Mouse (Mus musculus) monocyte, adult 2 months (primary cell): ENCODE data around the gene Ap1m2.
"Not testable (repeated sequence)": the region's sequence is repeated elsewhere in the genome, so short reads cannot be mapped to it uniquely, and the experiment has no call there.

Source experiments
- DNase-seq, 2 experiments: peaks; one replicate each; pipeline ENCODE4 v3.0.0; 2022; ENCODE audit warnings: low spot score in 2 of 2, low read depth in 1 of 2

The Ap1m2 gene

DNA sequence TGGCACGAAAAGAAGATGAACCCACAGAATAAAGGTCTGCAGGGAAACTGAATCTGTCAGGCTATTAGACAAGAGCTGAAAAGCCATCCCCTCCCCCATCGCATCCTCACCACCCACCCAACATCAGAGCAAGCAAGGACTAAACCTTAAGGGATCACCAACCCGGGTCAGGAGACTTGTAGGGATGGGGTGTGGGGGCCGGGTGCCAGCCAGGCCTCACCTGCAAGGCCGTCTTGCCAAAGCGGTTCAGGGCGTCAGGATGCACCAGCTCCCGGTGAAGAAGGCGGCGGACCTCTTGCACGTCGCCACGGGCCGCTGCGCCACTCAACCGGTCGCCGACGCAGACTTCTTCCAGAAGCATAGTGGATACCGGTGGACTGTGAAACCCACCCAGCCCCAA is 21.5 kb downstream of the Ap1m2 start:
- no peak for DNase-seq

- DNase-seq: no peak
Measured at GRCm38 (mm10) chr9:21289337-21289671, 22.8 kb downstream of the Ap1m2 start.

- DNase-seq: peak in 1 of 2 experiments; percentile 14
Measured at GRCm38 (mm10) chr9:21288404-21289336, 23.5 kb downstream of the Ap1m2 start.

GRCm38 (mm10) chr9:21287571-21288402 is 24.4 kb downstream of the Ap1m2 start, which contains the start of gene Kri1:
Kri1 (minus strand) TSS chr9:21287969.
- peak; percentile 97 to 98 for DNase-seq

DNA sequence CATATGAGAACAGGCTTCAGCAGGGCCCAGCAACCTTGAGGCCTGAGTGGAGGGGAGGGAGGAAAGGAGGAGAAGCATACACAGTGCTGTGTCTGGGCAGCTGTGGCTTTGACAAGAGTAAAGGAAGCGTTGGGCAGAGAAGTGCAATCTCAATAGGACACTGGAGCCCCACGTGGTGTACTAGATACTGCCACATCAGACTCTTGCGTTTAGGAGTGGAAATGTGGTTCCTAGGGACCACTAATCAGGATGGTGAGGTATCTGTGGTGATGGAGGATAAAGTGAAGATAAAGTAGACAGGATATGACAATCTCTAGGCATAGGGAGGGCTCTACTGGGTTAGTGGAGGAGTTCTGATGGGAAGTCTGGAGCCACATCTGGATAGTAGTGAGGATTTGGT is 25.4 kb downstream of the Ap1m2 start:
- no peak for DNase-seq

GRCm38 (mm10) chr9:21283994-21284393 is 28.1 kb downstream of the Ap1m2 start:
- no peak for DNase-seq

- DNase-seq: no peak
Measured at GRCm38 (mm10) chr9:21283591-21283990, 28.5 kb downstream of the Ap1m2 start.

DNA sequence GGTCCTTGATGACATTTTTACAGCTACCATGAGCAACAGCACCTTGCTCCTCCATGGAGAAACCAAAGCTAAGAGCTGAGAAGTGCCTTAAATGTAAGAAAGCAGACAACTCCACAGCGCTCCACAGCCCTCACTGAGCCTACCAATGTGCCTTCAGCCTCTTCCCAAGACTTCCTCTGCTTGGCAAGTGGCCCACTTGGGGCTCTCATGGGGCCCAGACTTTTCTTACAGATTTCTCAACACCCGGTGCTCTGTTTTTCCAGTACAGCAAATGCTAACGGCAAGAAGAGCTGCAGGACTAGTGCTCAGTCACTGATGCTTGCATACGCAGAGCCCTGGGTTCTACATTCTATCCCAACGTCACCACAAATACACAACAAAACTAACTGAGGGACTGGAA is 34.4 kb downstream of the Ap1m2 start:
- DNase-seq: no peak

GRCm38 (mm10) chr9:21276307-21276706 is 35.8 kb downstream of the Ap1m2 start:
- no peak for DNase-seq

- DNase-seq: no peak
Measured at GRCm38 (mm10) chr9:21275727-21276126, 36.4 kb downstream of the Ap1m2 start.

DNA sequence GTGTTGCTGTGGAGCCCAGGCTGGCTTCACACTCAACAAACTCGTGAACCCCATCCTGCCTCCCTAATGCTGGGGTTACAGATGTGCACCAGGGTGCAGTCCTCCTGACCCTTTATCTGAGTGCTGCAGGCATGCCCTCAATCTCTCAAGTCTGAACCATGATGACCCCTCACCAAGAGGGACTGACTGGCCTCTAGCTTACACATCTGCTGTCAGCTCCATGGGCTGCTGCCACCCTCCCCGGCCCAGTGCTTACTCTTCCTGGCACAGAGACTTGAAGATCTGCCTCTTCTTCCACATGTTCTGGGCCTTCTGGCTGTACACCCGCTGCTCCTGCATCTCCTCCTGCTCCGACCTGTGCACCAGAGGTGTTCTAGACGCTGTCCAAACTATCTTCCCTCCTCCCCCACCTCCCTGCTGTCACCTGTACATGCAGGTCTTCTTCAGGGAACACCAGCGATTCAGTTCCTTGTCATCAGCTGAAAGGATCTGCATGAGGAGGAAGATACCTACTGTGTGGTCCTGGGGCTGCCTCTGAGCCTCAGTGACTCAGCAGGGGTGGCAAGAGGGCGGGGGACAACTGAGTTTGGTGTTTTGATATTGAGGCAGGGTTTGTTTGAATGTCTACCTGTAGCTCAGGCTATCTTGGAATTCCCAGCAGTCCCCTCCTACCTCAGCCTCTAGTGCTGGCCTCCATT is 37.0 kb downstream of the Ap1m2 start:
- DNase-seq: no peak

- DNase-seq: no peak
Measured at GRCm38 (mm10) chr9:21274336-21274735, 37.8 kb downstream of the Ap1m2 start.

GRCm38 (mm10) chr9:21273520-21274228 is 38.5 kb downstream of the Ap1m2 start:
- DNase-seq: no peak

DNA sequence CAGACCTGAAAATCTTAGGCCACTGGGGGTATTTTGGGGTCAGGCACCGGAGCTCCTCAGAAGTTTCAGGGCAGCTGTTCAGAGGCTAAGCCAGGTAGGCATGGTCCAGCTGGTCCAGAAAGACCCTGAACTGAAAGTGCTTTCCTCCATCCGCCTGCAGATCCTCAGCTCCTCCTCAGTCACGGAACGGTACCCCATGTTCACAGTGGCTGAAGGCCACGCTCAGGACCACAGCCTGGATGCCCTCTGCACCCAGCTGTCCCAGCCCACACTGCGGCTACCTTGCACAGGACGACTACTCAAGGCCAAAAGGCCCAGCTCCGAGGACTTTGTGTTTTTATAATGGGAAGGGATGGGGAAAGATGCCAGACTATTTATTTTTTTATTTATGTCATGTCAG is 39.0 kb downstream of the Ap1m2 start:
- DNase-seq: no peak

GRCm38 (mm10) chr9:21272391-21272790 is 39.7 kb downstream of the Ap1m2 start:
- DNase-seq: no peak

DNA sequence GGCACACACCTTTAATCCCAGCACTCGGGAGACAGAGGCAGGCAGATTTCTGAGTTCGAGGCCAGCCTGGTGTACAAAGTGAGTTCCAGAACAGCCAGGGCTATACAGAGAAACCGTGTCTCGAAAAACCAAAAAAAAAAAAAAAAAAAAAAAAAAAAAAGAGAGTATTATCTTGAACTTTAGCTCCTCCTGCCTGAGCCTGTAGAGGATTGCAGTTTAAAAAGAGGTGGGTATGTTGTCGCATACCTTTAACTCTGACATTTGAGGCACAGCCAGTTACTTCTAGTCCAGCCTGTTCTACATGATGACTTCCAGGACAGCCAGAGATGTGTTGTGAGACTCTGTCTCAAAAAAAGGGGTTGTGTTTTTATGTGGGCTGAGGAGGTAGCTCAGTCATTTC is 42.5 kb downstream of the Ap1m2 start:
- DNase-seq: not testable (repeated sequence)

DNA sequence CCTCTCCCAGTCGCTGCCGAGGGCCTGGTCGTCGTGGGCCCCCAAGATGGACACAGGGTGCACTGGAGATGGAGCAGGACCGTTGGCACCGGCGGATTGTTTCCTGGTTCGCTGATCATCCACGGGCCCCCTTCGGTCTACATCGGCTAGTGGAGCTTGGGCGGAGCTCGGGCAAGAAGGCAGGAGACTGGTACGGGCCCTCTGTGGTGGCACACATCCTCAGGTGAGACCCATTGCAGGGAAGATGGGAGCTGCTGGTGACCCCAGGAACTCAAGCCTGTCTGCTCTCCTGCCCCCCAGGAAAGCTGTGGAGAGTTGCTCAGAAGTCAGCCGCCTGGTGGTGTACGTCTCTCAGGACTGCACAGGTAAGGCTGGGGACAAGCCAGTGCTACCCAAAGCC is 43.8 kb downstream of the Ap1m2 start:
- DNase-seq: no peak

GRCm38 (mm10) chr9:21266889-21267288 is 45.2 kb downstream of the Ap1m2 start:
- no peak for DNase-seq

- no peak for DNase-seq
Measured at GRCm38 (mm10) chr9:21265611-21266010, 46.5 kb downstream of the Ap1m2 start.

DNA sequence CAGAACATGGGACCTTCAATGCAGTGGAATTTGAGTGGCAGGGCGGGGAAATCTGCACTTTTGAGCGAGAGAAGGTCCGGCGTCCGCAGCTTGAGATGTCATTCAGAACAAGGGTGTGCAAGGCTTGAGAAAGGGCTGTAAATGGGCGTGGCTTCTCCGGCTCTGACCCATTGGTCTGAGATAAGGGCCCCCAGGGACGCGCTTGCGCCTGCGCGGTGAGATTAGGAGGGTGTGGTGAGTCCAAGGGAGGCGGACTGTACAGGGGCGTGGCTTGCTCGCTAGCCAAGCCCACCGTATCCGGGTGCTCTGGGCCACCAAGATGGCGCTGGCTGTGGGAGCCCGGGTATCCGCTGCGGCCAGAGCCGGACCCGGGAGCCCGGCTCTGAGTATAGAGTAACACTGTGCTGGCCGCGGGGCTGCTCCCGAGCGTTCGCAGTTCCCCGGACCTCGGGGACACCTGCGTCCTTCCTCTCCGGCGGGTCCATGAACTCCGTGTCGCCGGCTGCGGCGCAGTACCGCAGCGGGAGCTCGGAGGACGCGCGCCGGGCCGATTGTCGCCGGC is 47.1 kb downstream of the Ap1m2 start, which contains the start of gene Atg4d:
TSS of gene Atg4d (plus strand) at position 294 of the 562 bp plus-strand sequence.
- DNase-seq: peak; percentile 84 to 87
